Mouse (Mus musculus) embryonic facial prominence, embryonic 13.5 days (tissue): ENCODE measurements at regions not wholly inside any gene's neighbourhood (a gene's known extent, or its start where the extent isn't known, plus 50 kb on each side); places are given as distances from the start of the nearest gene placed in this dataset.
A peak's percentile ranks its signal among the peaks of the same experiment; 100 is the strongest.

Source experiments
- ATAC-seq: fragments of 200-750 bp; cut with Nextera tagmentation; 2 replicates; pipeline ENCODE4 v1.8.0; 2017; ENCODE audit warnings: low read depth; ENCODE audit not compliant: insufficient number of reproducible peaks, insufficient read depth, low FRiP score, low TSS enrichment
- H3K27ac ChIP-seq: fragments of 300-500 bp; sonication (generic); 2 replicates; pipeline ENCODE4 v1.5.1; 2015; ENCODE audit warnings: moderate library complexity, mild to moderate bottlenecking, inconsistent platforms
- H3K27me3 ChIP-seq: fragments of 300-500 bp; sonication (generic); 2 replicates; pipeline ENCODE4 v1.6.1; 2015; ENCODE audit warnings: mild to moderate bottlenecking, inconsistent platforms
- H3K36me3 ChIP-seq: fragments of 300-500 bp; sonication (generic); 2 replicates; pipeline ENCODE4 v1.6.1; 2015; ENCODE audit warnings: mild to moderate bottlenecking, inconsistent platforms
- H3K4me1 ChIP-seq: fragments of 300-500 bp; sonication (generic); 2 replicates; pipeline ENCODE4 v1.6.1; 2015; ENCODE audit warnings: inconsistent platforms
- H3K4me2 ChIP-seq: fragments of 300-500 bp; sonication (generic); 2 replicates; pipeline ENCODE4 v1.6.1; 2015; ENCODE audit warnings: moderate library complexity, mild to moderate bottlenecking, inconsistent platforms
- H3K4me3 ChIP-seq: fragments of 300-500 bp; sonication (generic); 2 replicates; pipeline ENCODE4 v1.5.1; 2015; ENCODE audit warnings: mild to moderate bottlenecking, inconsistent platforms
- H3K9ac ChIP-seq: fragments of 300-500 bp; sonication (generic); 2 replicates; pipeline ENCODE4 v1.6.1; 2015; ENCODE audit warnings: mild to moderate bottlenecking, inconsistent platforms
- H3K9me3 ChIP-seq: fragments of 300-500 bp; sonication (generic); 2 replicates; pipeline ENCODE4 v1.6.1; 2016; ENCODE audit warnings: inconsistent platforms
- WGBS: fragments of 180-500 bp; shearing (Covaris S2); methylation state at CpG from one replicate; pipeline ENCODE4 v1.1.7; 2015; ENCODE audit warnings: mixed read lengths; 5-methylcytosine and 5-hydroxymethylcytosine counted together

GRCm38 (mm10) chr3:129044834-129045233 is 154.8 kb upstream of the Pitx2 start:
- Histone ChIP-seq H3K9ac (no peak overlapping the region), H3K4me2 (no peak overlapping the region), H3K27ac (no peak overlapping the region), H3K36me3 (no peaks in the 10 kb centered on the region), H3K4me3 (no peak overlapping the region), H3K9me3 (no peaks in the 10 kb centered on the region), H3K27me3 (no peaks in the 10 kb centered on the region), H3K4me1 (no peaks in the 10 kb centered on the region)
- WGBS: 86% methylated on average over 5 of the region's 5 CpGs
- ATAC-seq: no peak

DNA sequence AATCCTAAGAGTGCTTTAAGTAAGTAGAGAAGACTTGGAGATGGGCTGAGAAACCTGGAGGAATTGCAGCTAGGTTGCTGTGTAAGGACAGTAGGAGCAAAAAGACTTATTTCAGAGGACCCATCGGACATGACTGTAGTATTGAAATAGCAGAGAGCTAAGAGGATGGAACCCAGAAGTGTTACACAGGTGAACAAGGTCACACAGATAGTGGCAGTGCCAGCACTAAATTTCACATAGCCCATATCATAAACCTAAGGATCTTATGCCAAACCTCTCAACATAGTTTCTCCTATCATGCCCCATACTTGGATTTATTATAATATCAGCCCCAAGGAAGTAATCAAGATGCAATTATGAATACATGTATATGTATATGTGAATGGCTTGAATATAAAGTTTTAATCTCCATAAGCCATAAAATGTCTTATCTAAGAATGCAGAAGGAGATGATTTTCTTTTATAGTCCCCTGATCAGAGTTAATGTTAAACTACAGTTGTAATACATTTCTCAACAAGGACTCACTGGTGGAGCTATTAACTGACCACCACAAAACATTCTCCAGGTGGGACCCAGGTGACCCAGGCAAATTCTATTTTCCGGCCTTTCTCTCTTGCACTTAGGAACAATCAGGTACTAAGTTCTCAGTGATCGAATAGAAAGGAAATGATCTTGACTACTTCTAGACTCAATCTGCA is 149.6 kb upstream of the Pitx2 start:
- Histone ChIP-seq H3K27ac (no peak overlapping the region), H3K27me3 (no peaks in the 10 kb centered on the region), H3K4me2 (no peak overlapping the region), H3K9me3 (no peaks in the 10 kb centered on the region), H3K9ac (no peak overlapping the region), H3K4me1 (no peaks in the 10 kb centered on the region), H3K4me3 (no peak overlapping the region), H3K36me3 (no peaks in the 10 kb centered on the region)
- 90% methylated on average over 3 of the region's 3 CpGs for WGBS
- no peak for ATAC-seq

GRCm38 (mm10) chr3:129065457-129066364 is 134.0 kb upstream of the Pitx2 start:
- Histone ChIP-seq H3K9me3 (no peaks in the 10 kb centered on the region), H3K27me3 (no peaks in the 10 kb centered on the region), H3K9ac (0 out of 2 replicates have a peak overlapping the region, but pooled peaks have one; percentile 36), H3K27ac (no peak overlapping the region), H3K4me1 (peaks cover 32% of the 10 kb centered on the region), H3K4me2 (peak overlapping the region; percentile 49), H3K36me3 (no peaks in the 10 kb centered on the region), H3K4me3 (peak overlapping the region; percentile 13)
- peak; percentile 71; the same call in 1 of the 2 replicates for ATAC-seq
- 13% methylated on average over 19 of the region's 19 CpGs for WGBS

- peaks cover 26% of the 10 kb centered on the region for H3K4me1 ChIP-seq
- no peak for ATAC-seq
- no peak overlapping the region for H3K4me3 ChIP-seq
- H3K27me3 ChIP-seq: peaks cover 26% of the 10 kb centered on the region
- no peaks in the 10 kb centered on the region for H3K9me3 ChIP-seq
- no peaks in the 10 kb centered on the region for H3K36me3 ChIP-seq
- no peak overlapping the region for H3K4me2 ChIP-seq
- 76% methylated on average over 8 of the region's 8 CpGs for WGBS
- no peak overlapping the region for H3K27ac ChIP-seq
- no peak overlapping the region for H3K9ac ChIP-seq
Measured at GRCm38 (mm10) chr3:129069676-129070075, 130.0 kb upstream of the Pitx2 start.

- H3K9ac ChIP-seq: no peak overlapping the region
- peaks cover 21% of the 10 kb centered on the region for H3K4me1 ChIP-seq
- no peak overlapping the region for H3K4me2 ChIP-seq
- peaks cover 33% of the 10 kb centered on the region for H3K27me3 ChIP-seq
- H3K27ac ChIP-seq: no peak overlapping the region
- no peak overlapping the region for H3K4me3 ChIP-seq
- H3K36me3 ChIP-seq: no peaks in the 10 kb centered on the region
- no peaks in the 10 kb centered on the region for H3K9me3 ChIP-seq
- no peak for ATAC-seq
- 9% methylated on average over 3 of the region's 3 CpGs for WGBS
Measured at GRCm38 (mm10) chr3:129070521-129070933, 129.2 kb upstream of the Pitx2 start.

DNA sequence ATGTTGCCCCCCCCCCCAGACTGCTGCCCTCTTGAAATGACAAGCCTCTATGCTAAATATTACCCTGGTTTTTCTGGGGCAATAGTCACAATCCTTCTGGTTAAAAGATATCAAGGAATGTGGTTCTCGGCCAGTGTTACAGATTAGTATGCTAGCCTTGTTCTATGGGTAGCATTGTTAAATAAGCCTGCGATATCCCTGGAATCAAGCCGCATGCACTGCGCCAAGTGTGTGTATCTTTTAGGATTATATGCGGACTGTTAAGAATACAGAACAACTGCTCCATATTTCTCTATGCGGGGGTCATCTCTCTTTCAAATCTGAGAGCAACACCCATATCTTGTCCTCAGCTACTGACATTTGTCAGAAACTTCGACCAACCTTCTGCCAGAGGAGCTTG is 128.7 kb upstream of the Pitx2 start:
- H3K36me3 ChIP-seq: no peaks in the 10 kb centered on the region
- no peak overlapping the region for H3K4me2 ChIP-seq
- no peaks in the 10 kb centered on the region for H3K9me3 ChIP-seq
- H3K27ac ChIP-seq: no peak overlapping the region
- no peak for ATAC-seq
- no peak overlapping the region for H3K4me3 ChIP-seq
- H3K4me1 ChIP-seq: peaks cover 17% of the 10 kb centered on the region
- WGBS: 65% methylated on average over 7 of the region's 7 CpGs
- H3K27me3 ChIP-seq: peaks cover 36% of the 10 kb centered on the region
- no peak overlapping the region for H3K9ac ChIP-seq

- H3K4me3 ChIP-seq: no peak overlapping the region
- ATAC-seq: no peak
- H3K36me3 ChIP-seq: no peaks in the 10 kb centered on the region
- H3K27me3 ChIP-seq: peaks cover 36% of the 10 kb centered on the region
- no peak overlapping the region for H3K4me2 ChIP-seq
- no peak overlapping the region for H3K27ac ChIP-seq
- H3K9ac ChIP-seq: no peak overlapping the region
- 10% methylated on average over 1 of the region's 1 CpGs for WGBS
- H3K9me3 ChIP-seq: no peaks in the 10 kb centered on the region
- H3K4me1 ChIP-seq: no peaks in the 10 kb centered on the region
Measured at GRCm38 (mm10) chr3:129076396-129076795, 123.3 kb upstream of the Pitx2 start.

DNA sequence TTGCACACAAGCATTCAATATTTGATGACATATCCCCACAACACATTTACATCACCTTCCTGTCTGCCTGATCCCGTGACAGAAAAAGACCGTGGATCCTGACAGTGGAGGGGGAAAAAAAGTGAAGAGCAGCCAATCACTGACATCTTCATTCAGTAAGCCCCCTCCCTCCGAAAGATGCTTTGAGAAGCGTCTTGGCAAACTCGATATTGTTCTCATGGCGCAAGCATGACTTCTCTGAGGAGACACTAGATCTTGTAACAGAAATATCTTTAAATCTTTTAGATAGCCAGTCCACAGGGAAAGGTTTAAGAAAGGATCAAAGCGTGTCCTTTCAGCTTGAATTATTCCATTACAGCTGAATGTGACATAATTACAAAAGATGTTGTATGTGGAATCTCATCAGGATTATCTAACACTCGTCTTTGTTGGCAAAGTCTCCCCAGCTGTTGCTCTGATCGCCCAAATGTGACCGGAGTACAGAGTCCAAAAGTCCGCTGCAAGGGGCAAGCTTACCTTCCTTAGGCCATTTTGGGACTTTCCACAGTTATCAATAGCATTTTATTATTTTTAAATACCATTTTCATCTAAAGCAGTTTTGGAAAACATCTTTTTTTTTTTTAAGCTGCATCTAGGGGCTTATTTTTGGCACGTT is 95.8 kb upstream of the Pitx2 start:
- no peak overlapping the region for H3K27ac ChIP-seq
- no peaks in the 10 kb centered on the region for H3K9me3 ChIP-seq
- H3K36me3 ChIP-seq: no peaks in the 10 kb centered on the region
- WGBS: 75% methylated on average over 12 of the region's 12 CpGs
- H3K27me3 ChIP-seq: no peaks in the 10 kb centered on the region
- H3K4me1 ChIP-seq: no peaks in the 10 kb centered on the region
- H3K4me3 ChIP-seq: no peak overlapping the region
- H3K4me2 ChIP-seq: no peak overlapping the region
- no peak for ATAC-seq
- H3K9ac ChIP-seq: no peak overlapping the region

GRCm38 (mm10) chr3:129104811-129105210 is 94.9 kb upstream of the Pitx2 start:
- Histone ChIP-seq H3K4me2 (no peak overlapping the region), H3K9ac (no peak overlapping the region), H3K4me3 (no peak overlapping the region), H3K9me3 (no peaks in the 10 kb centered on the region), H3K27me3 (no peaks in the 10 kb centered on the region), H3K4me1 (no peaks in the 10 kb centered on the region), H3K36me3 (no peaks in the 10 kb centered on the region), H3K27ac (no peak overlapping the region)
- no peak for ATAC-seq
- 80% methylated on average over 9 of the region's 9 CpGs for WGBS

DNA sequence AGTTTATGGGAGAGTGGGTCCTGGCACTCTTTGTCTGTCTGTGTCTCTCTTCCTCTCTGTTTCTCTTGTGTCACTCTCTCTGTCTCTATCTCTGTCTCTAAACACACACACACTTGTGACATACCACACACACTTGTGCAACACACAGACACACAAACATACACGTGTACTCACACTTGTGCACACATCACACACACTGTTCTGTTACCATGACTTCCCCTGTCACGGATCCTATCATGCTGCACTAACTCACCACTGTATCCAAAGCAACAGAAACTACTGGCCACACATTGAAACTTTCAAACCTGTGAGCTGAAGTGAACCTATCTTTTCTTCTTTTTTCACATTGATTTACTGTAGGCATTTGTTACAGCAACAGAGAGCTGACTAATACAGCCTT is 93.5 kb upstream of the Pitx2 start:
- 86% methylated on average over 2 of the region's 2 CpGs for WGBS
- H3K4me2 ChIP-seq: no peak overlapping the region
- H3K27me3 ChIP-seq: no peaks in the 10 kb centered on the region

DNA sequence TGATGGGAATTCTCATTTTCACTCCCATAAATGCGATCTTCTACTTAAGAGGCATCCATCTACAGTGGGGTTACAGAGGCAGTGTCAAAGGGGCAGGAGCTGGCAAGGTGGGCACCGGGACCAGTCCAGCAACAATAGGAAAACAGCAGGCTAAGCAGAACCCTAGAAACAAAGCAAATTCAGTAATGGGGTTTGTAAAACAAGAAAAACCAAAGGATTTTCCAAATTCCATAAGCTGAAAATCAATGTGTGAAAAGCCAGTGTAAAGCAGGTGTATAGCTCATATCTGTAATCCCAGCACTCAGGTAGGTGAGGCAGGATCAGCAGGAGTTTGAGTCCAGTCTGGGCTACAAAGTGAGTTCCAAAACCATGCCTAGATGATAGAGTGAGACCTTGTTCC is 69.2 kb upstream of the Pitx2 start:
- no peak overlapping the region for H3K4me3 ChIP-seq
- H3K27ac ChIP-seq: no peak overlapping the region
- H3K9me3 ChIP-seq: no peaks in the 10 kb centered on the region
- H3K27me3 ChIP-seq: no peaks in the 10 kb centered on the region
- no peak for ATAC-seq
- no peak overlapping the region for H3K4me2 ChIP-seq
- no peak overlapping the region for H3K9ac ChIP-seq
- WGBS: 90% methylated on average over 2 of the region's 2 CpGs
- no peaks in the 10 kb centered on the region for H3K36me3 ChIP-seq
- no peaks in the 10 kb centered on the region for H3K4me1 ChIP-seq

More for the DNA sequence above, 93.5 kb upstream of the Pitx2 start:
- no peaks in the 10 kb centered on the region for H3K4me1 ChIP-seq
- no peak for ATAC-seq
- no peak overlapping the region for H3K9ac ChIP-seq
- no peaks in the 10 kb centered on the region for H3K36me3 ChIP-seq
- no peak overlapping the region for H3K27ac ChIP-seq
- H3K9me3 ChIP-seq: no peaks in the 10 kb centered on the region
- no peak overlapping the region for H3K4me3 ChIP-seq
